Mouse (Mus musculus): Measurements from ENCODE around the gene Gm12253. TPM values are rescaled to one million over a fixed set of nuclear protein-coding genes. Genes with fewer than 3 reads are reported as not detected.

Gm12253 gene
- total RNA-seq (2012; rRNA removed) (not detected in 2 replicates), total RNA-seq (2014; rRNA removed) (not detected in 2 replicates), polyA plus RNA-seq (2012; ENCODE audit: insufficient read length, low read depth) (not detected in 2 replicates)

DNA sequence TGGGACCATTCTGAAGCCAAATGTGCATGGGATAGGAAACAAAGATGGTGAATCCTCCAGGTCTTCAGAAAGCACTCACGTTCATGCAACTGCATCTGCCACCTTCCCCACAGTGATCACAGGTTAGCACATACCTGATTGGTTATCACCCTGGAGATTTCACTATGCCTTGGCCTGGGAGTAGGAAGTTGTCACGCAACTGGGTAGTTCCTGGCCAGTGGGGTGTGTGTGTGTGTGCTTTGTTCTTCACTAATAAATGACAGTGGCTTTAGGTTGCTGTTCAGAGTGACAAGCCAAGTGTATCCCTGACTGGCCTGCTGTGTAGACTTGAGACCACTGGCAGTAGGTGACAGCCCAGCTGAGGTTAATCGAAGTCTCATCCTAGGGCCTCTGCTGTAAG is at the start of gene Gm12253:
Gm12253 (plus strand) TSS at position 301 of the 400 bp plus-strand sequence.
- Histone ChIP-seq H3K36me3 (replicated peaks in 1 of 2; ENCODE audit: control insufficient read depth in 1 of 2, insufficient read depth in 1 of 2, low read length in 1 of 2) (no peaks in the 10 kb centered on the region), H3K4me2 (ENCODE audit: insufficient read depth, low read depth, poor library complexity, severe bottlenecking) (no peak within 1 kb of the TSS), H3K27ac (ENCODE audit: insufficient read depth, low read depth) (no peak within 1 kb of the TSS), H3K9ac (ENCODE audit: insufficient read depth, low read depth) (no peak within 1 kb of the TSS), H3K27me3 (replicated peaks) (peaks cover 95% of the 10 kb centered on the region), H3K9me3 (replicated peaks; ENCODE audit: low read length) (no peaks in the 10 kb centered on the region), H3K4me1 (ENCODE audit: control insufficient read depth in 1 of 2, insufficient read depth in 2 of 2) (0 out of 4 replicates have a peak, but pooled peaks cover 3 to 5% of the 10 kb centered on the region in 2 experiments), H3K79me2 (replicated peaks; ENCODE audit: control insufficient read depth, extremely low read depth, insufficient read depth, poor library complexity, severe bottlenecking) (no peaks in the 10 kb centered on the region), H3K4me3 (replicated peaks in 1 of 3; ENCODE audit: low read depth in 2 of 3, low read length in 2 of 3, poor library complexity in 1 of 3) (no peak within 1 kb of the TSS)
- in situ Hi-C loops (cut with MboI; ENCODE audit: low pct_ligation_motif_present, low pct_unique_long_range_greater_than_20kb, low sequenced_read_pairs) (loop anchor here (5.0 kb wide), 1 partner anchor 35 kb away; no protein-coding TSS in a partner anchor), dilution Hi-C loops (cut with MboI; ENCODE audit: extremely low pct_ligation_motif_present, extremely low pct_unique_long_range_greater_than_20kb, low sequenced_read_pairs) (no loop called here)
- TF ChIP-seq BHLHE40 (IDR thresholded peaks at IDR 0.05; ENCODE audit: low read depth, low read length) = no peak
- TF ChIP-seq TCF12 (IDR thresholded peaks at IDR 0.05; ENCODE audit: low read depth, low read length) = no peak
- no peak for TF ChIP-seq MAZ (IDR thresholded peaks at IDR 0.05; ENCODE audit: low read depth, low read length)
- TF ChIP-seq SIN3A (IDR thresholded peaks at IDR 0.05; ENCODE audit: low read length) = no peak
- no peak for TF ChIP-seq EP300 (IDR thresholded peaks at IDR 0.05; ENCODE audit: low read length)
- no peak for TF ChIP-seq UBTF (IDR thresholded peaks at IDR 0.05; ENCODE audit: low read depth, low read length)
- no peak for TF ChIP-seq RAD21 (IDR thresholded peaks at IDR 0.05; ENCODE audit: low read depth, low read length)
- no peak for TF ChIP-seq POLR2AphosphoS2 (IDR thresholded peaks at IDR 0.05; ENCODE audit: low read depth, low read length)
- TF ChIP-seq HCFC1 (IDR thresholded peaks at IDR 0.05; ENCODE audit: low read depth, low read length) = no peak
- DNase-seq (ENCODE audit: extremely low read depth) = no peak

DNA sequence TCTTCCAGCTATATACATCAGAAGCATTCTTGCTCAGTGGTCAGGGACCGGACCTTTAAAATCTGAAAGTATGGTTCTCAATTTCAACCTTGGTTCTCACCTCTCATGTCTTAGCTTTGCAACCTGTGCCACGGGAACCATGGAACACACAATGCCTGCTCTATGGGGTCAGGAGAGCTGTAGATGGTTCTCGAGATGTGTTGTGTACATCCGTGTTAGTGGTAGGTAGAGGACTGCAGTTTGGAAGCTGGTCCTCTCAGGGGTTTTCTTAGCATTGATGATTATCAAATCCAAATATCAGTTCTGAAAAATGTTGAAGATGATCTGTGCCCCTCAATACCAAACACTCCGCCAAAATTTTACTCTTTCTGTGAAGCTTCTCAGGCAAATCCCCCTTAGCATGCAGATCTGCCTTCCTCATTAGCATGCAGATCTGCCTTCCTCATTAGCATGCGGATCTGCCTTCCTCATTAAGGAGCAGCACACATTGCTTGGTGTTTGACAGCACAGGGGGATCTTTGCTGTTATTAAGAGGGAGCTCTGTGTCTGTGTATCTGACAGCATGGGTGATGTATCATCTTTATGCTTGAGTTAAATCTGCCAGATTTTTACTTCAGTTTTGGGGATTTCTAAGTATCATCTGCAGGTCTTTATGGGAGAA is 32.2 kb upstream of the Gm12253 start:
- dilution Hi-C loops (cut with MboI; ENCODE audit: extremely low pct_ligation_motif_present, extremely low pct_unique_long_range_greater_than_20kb, low sequenced_read_pairs) = no loop called here
- Histone ChIP-seq H3K79me2 (replicated peaks; ENCODE audit: control insufficient read depth, extremely low read depth, insufficient read depth, poor library complexity, severe bottlenecking) (no peaks in the 10 kb centered on the region), H3K4me3 (replicated peaks in 1 of 3; ENCODE audit: low read depth in 2 of 3, low read length in 2 of 3, poor library complexity in 1 of 3) (no peak overlapping the region), H3K27ac (ENCODE audit: insufficient read depth, low read depth) (no peak overlapping the region), H3K9me3 (replicated peaks; ENCODE audit: low read length) (no peaks in the 10 kb centered on the region), H3K9ac (ENCODE audit: insufficient read depth, low read depth) (no peak overlapping the region), H3K4me2 (ENCODE audit: insufficient read depth, low read depth, poor library complexity, severe bottlenecking) (peak overlapping the region; percentile 11; the same call in 1 of the 2 replicates), H3K36me3 (replicated peaks in 1 of 2; ENCODE audit: control insufficient read depth in 1 of 2, insufficient read depth in 1 of 2, low read length in 1 of 2) (no peaks in the 10 kb centered on the region), H3K4me1 (ENCODE audit: control insufficient read depth in 1 of 2, insufficient read depth in 2 of 2) (peaks cover 2 to 3% of the 10 kb centered on the region in 2 experiments; a peak in 1 of 4 replicates), H3K27me3 (replicated peaks) (peaks cover 88% of the 10 kb centered on the region)
- TF ChIP-seq CHD2 (IDR thresholded peaks at IDR 0.05; ENCODE audit: low read length) = no peak
- TF ChIP-seq NELFE (IDR thresholded peaks at IDR 0.05; ENCODE audit: low read depth, low read length) = no peak
- TF ChIP-seq MEF2A (IDR thresholded peaks at IDR 0.05; ENCODE audit: borderline replicate concordance, low read depth, low read length) = no peak
- no peak for TF ChIP-seq USF1 (IDR thresholded peaks at IDR 0.05; ENCODE audit: low read depth, low read length)
- TF ChIP-seq UBTF (IDR thresholded peaks at IDR 0.05; ENCODE audit: low read depth, low read length) = no peak
- TF ChIP-seq POLR2AphosphoS2 (IDR thresholded peaks at IDR 0.05; ENCODE audit: low read depth, low read length) = no peak
- no peak for TF ChIP-seq RAD21 (IDR thresholded peaks at IDR 0.05; ENCODE audit: low read depth, low read length)
- no peak for TF ChIP-seq IRF4 (IDR thresholded peaks at IDR 0.05; ENCODE audit: low read depth, low read length)
- no peak for TF ChIP-seq CHD1 (IDR thresholded peaks at IDR 0.05; ENCODE audit: low read depth, low read length)
- TF ChIP-seq MXI1 (IDR thresholded peaks at IDR 0.05; ENCODE audit: low read depth, low read length) = no peak
- TF ChIP-seq NRF1 (IDR thresholded peaks at IDR 0.05; ENCODE audit: low read depth, low read length) = no peak
- in situ Hi-C loops (cut with MboI; ENCODE audit: low pct_ligation_motif_present, low pct_unique_long_range_greater_than_20kb, low sequenced_read_pairs) = loop anchor here (5.0 kb wide), 1 partner anchor 32 kb away; the partner anchor contains the start of gene Gm12253
- DNase-seq (ENCODE audit: extremely low read depth) = peak; percentile 11

All from CH12.LX (cell line).